Mouse (Mus musculus) spleen, postnatal 14 days (tissue): ENCODE data around the gene Cd209c.

Source experiments
- DNase-seq, 2 experiments: peaks; one replicate each; pipeline ENCODE4 v3.0.0; 2021 to 2022; ENCODE audit warnings: low spot score in 2 of 2

The Cd209c gene

DNA sequence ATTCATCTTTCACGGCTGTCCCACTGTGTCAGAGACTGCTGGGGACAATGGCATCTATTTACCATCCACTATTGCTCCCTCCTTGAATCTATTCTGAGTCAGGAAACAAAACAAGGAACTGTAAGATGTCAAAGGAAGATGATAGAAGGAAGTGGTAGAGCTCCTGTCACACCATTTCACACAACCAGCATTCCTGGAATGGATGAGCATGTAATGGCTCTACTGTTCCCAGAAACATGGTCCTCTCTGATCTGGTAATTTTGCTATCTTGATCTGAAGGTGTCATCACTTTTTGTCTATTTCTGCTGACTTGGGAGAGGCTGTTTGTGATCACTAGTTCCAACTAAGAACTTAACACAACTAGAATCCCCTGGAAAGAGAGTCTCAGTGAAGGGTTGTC is at the start of gene Cd209c:
Gene Cd209c (minus strand): TSS at position 101 of the 400 bp plus-strand sequence.
- no peak for DNase-seq

- DNase-seq, result no peak
These were observed 39.7 kb upstream of the Cd209c start for GRCm38 (mm10) chr8:3994219-3994618.

DNA sequence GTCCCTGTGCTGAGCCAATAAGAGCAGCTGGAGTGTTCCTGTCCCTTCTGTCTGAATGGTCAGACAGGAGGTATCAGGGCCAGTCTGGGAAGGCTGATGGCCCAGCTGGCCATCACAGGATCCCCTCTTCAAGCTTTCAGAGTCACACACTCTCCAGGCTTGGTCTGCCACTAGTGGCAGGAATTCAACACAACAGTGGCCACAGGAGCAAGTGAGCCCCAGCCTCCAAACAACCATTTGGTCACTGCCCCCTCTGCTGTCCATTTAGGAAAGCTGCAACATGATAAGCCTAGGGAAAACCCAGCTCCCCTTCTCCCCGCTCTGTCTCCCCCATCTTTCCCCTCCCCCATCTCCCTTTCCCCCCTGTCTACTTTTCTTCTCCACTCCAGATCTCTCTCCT is 1.5 kb upstream of the Cd209c start:
- peak in 1 of 2 experiments; percentile 6 for DNase-seq

- DNase-seq, result no peak
These were observed 14.5 kb downstream of the Cd209c start for GRCm38 (mm10) chr8:3940023-3940422.

DNA sequence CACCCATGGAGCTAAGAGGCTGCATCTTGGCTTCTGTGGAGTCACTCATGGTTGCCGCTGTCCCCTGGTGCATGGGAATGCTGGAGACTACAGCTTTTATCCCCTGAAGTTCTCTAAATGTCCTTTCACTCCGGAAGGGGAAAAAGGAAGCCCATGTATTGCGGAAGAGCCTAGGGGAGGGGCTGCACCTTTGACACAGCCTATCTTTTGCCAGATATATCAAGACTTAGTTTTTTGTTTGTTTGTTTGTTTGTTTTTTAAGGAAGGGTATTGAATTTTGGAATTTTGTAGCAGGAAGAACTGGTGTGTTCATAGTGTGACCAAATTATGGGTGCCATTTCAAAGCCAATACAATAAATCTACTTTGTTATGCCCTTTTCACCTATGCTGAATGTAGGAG is 27.8 kb downstream of the Cd209c start, which contains the start of gene Cd209b:
Gene Cd209b (minus strand): TSS at position 101 of the 400 bp plus-strand sequence.
- no peak for DNase-seq
